Mouse (Mus musculus) liver, embryonic 13.5 days (tissue): ENCODE measurements around the gene Hs3st6. TPM values are rescaled to one million over a fixed set of nuclear protein-coding genes. Genes with fewer than 3 reads are reported as not detected.

Source experiments
- polyA plus RNA-seq: library from polyadenylated mRNA; unstranded; fragments of >200 nt; fragmentation: Nextera tagmentation; extraction: Ambion mirVana; gene quantifications from 2 replicates; pipeline ENCODE4 v1.2.1, GENCODE M21; 2015

The Hs3st6 gene
- polyA plus RNA-seq, 1 experiment from 2014 or later, result not detected

Other genes with a start within 250 kb of the Hs3st6 start
- 40.7 and 43.9 TPM in 2 replicates for gene Traf7, start 225.1 kb upstream of the Hs3st6 start, polyA plus RNA-seq
- 0.88 and 0.99 TPM in 2 replicates for gene Rab26, start 218.8 kb upstream of the Hs3st6 start, polyA plus RNA-seq
- 2.2 and 3.3 TPM in 2 replicates for gene Pkd1, start 203.2 kb upstream of the Hs3st6 start, polyA plus RNA-seq
- 18.6 and 22.4 TPM in 2 replicates for gene Tsc2, start 120.4 kb upstream of the Hs3st6 start, polyA plus RNA-seq
- gene Nthl1, start 120.3 kb upstream of the Hs3st6 start, polyA plus RNA-seq, result 8.4 and 9.2 TPM in 2 replicates
- 9.8 and 10.2 TPM in 2 replicates for gene Slc9a3r2, start 102.7 kb upstream of the Hs3st6 start, polyA plus RNA-seq
- 0.24 and 0.28 TPM in 2 replicates for gene Npw, start 94.5 kb upstream of the Hs3st6 start, polyA plus RNA-seq
- 9.5 and 13.1 TPM in 2 replicates for gene Zfp598, start 83.3 kb upstream of the Hs3st6 start, polyA plus RNA-seq
- gene Syngr3, start 63.0 kb upstream of the Hs3st6 start, polyA plus RNA-seq, result 0.10 and 0.31 TPM in 2 replicates
- gene Gfer, start 56.8 kb upstream of the Hs3st6 start, polyA plus RNA-seq, result 41.3 and 47.7 TPM in 2 replicates
- gene Noxo1, start 56.8 kb upstream of the Hs3st6 start, polyA plus RNA-seq, result 0.14 and 0.34 TPM in 2 replicates
- gene Tbl3, start 45.3 kb upstream of the Hs3st6 start, polyA plus RNA-seq, result 53.0 and 53.2 TPM in 2 replicates
- gene Rnf151, start 34.9 kb upstream of the Hs3st6 start, polyA plus RNA-seq, result 0.10 TPM in 1 of 2 replicates, not detected in the other
- gene Rps2, start 34.9 kb upstream of the Hs3st6 start, polyA plus RNA-seq, result 1,350 and 1,469 TPM in 2 replicates
- 206 and 216 TPM in 2 replicates for gene Ndufb10, start 28.5 kb upstream of the Hs3st6 start, polyA plus RNA-seq
- 0.10 TPM in 1 of 2 replicates, not detected in the other for gene Rpl3l, start 25.2 kb upstream of the Hs3st6 start, polyA plus RNA-seq
- gene Msrb1, start 16.3 kb upstream of the Hs3st6 start, polyA plus RNA-seq, result 21.3 and 21.8 TPM in 2 replicates
- gene Meiob, start 51.3 kb downstream of the Hs3st6 start, polyA plus RNA-seq, result 1.5 and 1.6 TPM in 2 replicates
- 79.5 and 83.1 TPM in 2 replicates for gene Hagh, start 87.2 kb downstream of the Hs3st6 start, polyA plus RNA-seq
- 34.6 and 34.9 TPM in 2 replicates for gene Fahd1, start 97.4 kb downstream of the Hs3st6 start, polyA plus RNA-seq
- 5.1 and 6.0 TPM in 2 replicates for gene Igfals, start 113.0 kb downstream of the Hs3st6 start, polyA plus RNA-seq
- gene Nubp2, start 133.4 kb downstream of the Hs3st6 start, polyA plus RNA-seq, result 89.3 and 93.2 TPM in 2 replicates
- gene Spsb3, start 133.7 kb downstream of the Hs3st6 start, polyA plus RNA-seq, result 37.9 and 38.4 TPM in 2 replicates
- gene Eme2, start 142.1 kb downstream of the Hs3st6 start, polyA plus RNA-seq, result 13.8 and 14.6 TPM in 2 replicates
- gene Mrps34, start 142.1 kb downstream of the Hs3st6 start, polyA plus RNA-seq, result 84.2 TPM in 2 replicates
- gene Nme3, start 143.5 kb downstream of the Hs3st6 start, polyA plus RNA-seq, result 65.6 and 66.8 TPM in 2 replicates
- 7.6 and 8.6 TPM in 2 replicates for gene Mapk8ip3, start 184.0 kb downstream of the Hs3st6 start, polyA plus RNA-seq
- gene Jpt2, start 207.7 kb downstream of the Hs3st6 start, polyA plus RNA-seq, result 75.1 and 86.8 TPM in 2 replicates